Mouse (Mus musculus): Measurements from ENCODE around the gene Ing5. TPM values are rescaled to one million over a fixed set of nuclear protein-coding genes. Genes with fewer than 3 reads are reported as not detected.
"Not testable (repeated sequence)": the region's sequence is repeated elsewhere in the genome, so short reads cannot be mapped to it uniquely, and the experiment has no call there.

Ing5 gene
- total RNA-seq, 2 experiments from 2014 or later, result 9.8 to 10.4 TPM

DNA sequence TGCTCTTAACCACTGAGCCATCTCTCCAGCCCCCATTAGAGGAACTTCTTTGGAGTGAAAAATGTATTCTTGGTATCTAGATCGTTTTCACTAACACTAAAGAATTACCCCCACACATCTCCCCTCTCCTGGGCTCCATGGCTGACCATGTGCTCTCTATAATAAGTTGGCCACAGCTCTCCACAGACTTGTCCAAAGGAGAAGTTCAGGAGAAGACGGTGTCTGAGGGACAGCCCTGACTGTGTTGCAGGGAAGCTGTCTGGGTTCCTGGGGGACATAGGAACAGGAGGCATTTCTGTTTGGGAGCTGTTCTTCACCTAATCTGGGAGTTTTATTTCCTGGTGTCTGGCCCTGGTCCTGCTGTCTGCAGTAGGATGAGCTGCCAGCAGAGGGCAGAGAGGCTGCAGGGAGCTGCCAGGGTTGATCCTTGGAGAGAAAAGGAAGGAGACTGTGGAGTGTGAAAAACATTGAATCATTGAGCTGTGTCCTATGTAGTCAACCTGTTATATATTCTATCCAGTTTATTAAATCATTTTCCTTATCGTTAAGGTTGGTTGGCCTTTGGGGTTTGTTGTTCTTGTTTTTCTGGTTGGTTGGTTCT is 42.1 kb downstream of the Ing5 start:
- DNase-seq; intact Hi-C loops (cut with DNase I): not testable (repeated sequence)

DNA sequence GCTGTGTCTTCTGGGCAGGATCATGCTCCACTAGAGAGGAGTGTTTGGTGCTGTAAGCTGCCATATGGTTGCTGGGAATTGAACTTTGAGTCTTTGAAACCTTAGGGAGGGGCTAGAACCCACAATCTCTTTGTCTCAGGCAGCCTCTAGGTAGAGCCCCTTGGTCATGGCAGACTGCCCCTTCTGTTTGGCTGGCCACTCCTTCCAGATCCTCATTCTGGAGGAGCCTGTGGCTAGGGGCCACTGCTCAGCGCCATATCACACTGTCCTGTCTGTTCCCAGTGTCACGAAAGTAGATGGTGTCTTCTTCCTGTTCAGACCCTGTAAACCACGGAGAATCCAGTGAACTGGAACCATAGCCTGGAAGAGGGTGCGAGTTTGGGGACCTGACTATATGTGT is 52.0 kb downstream of the Ing5 start:
- DNase-seq; intact Hi-C loops (cut with DNase I): not testable (repeated sequence)

- peak; percentile 21 to 25 for DNase-seq
- intact Hi-C loops (cut with DNase I), result no loop called here
Observed at GRCm38 (mm10) chr1:93857370-93857769, 53.6 kb downstream of the Ing5 start.

- intact Hi-C loops (cut with DNase I), result no loop called here
- no peak for DNase-seq
Observed at GRCm38 (mm10) chr1:93857991-93858390, 54.2 kb downstream of the Ing5 start.

DNA sequence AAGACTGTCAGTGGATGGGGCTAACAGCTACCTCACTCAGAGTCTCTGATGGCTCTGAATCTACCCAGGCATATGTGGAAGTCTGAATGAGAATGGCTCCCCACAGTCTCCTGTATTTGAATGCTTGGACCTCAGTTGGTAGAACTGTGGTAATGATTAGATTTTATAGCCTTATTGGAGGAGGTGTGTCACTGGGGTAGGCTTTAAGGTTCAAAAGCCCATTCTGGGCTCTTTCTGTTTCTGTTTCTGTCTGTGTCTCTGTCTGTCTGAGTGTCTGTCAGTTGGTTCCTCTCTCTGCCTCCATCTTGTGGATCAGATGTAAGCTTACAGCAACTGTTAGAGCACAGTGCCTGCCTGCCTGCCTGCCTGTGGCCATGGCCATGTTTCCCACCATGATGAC is 55.9 kb downstream of the Ing5 start:
- DNase-seq, result no peak
- intact Hi-C loops (cut with DNase I), result no loop called here

- intact Hi-C loops (cut with DNase I), result not testable (repeated sequence)
Observed at GRCm38 (mm10) chr1:93861048-93861447, 57.3 kb downstream of the Ing5 start, which contains the start of gene Gal3st2. Gene Gal3st2 (plus strand): TSS chr1:93861306.

More at GRCm38 (mm10) chr1:93861048-93861447, 57.3 kb downstream of the Ing5 start, which contains the start of gene Gal3st2:
- not testable (repeated sequence) for DNase-seq

Other genes starting within 250 kb of the Ing5 start
- 100 to 1,000 TPM; 135 to 138 TPM for gene Stk25, start 145.3 kb upstream of the Ing5 start, total RNA-seq (2021)
- gene Bok, start 118.3 kb upstream of the Ing5 start, total RNA-seq (2021), result 10 to 100 TPM; 10.2 to 10.4 TPM
- 10 to 100 TPM; 46.6 to 55.0 TPM for gene Atg4b, start 52.5 kb upstream of the Ing5 start, total RNA-seq (2021)
- 10 to 100 TPM; 65.3 to 74.0 TPM for gene Thap4, start 49.1 kb upstream of the Ing5 start, total RNA-seq (2021)
- 10 to 100 TPM; 43.8 to 46.8 TPM for gene Dtymk, start 2.0 kb upstream of the Ing5 start, total RNA-seq (2021)
- gene D2hgdh, start 20.9 kb downstream of the Ing5 start, total RNA-seq (2021), result 10 to 100 TPM; 27.6 to 31.3 TPM
- under 1 TPM; 0.62 to 0.87 TPM for gene Gal3st2, start 57.3 kb downstream of the Ing5 start, total RNA-seq (2021)
- under 1 TPM; 0.48 to 0.87 TPM for gene Gal3st2b, start 114.3 kb downstream of the Ing5 start, total RNA-seq (2021)
- gene Gal3st2c, start 186.5 kb downstream of the Ing5 start, total RNA-seq (2021), result under 1 TPM; 0.55 to 0.77 TPM
- gene Neu4, start 216.5 kb downstream of the Ing5 start, total RNA-seq (2021), result not detected
- not detected for gene Pdcd1, start 248.6 kb downstream of the Ing5 start, total RNA-seq (2021)

Measured in heart, postnatal 10 days (tissue).